Mouse (Mus musculus) NIH3T3 (cell line): ENCODE measurements around the gene Bicc1.
"Not testable (repeated sequence)": the region's sequence is repeated elsewhere in the genome, so short reads cannot be mapped to it uniquely, and the experiment has no call there.

Experiments
- DNase-seq: peaks from one replicate; pipeline ENCODE4 v3.0.0-alpha.2; 2012; ENCODE audit warnings: low read depth

The Bicc1 gene

DNA sequence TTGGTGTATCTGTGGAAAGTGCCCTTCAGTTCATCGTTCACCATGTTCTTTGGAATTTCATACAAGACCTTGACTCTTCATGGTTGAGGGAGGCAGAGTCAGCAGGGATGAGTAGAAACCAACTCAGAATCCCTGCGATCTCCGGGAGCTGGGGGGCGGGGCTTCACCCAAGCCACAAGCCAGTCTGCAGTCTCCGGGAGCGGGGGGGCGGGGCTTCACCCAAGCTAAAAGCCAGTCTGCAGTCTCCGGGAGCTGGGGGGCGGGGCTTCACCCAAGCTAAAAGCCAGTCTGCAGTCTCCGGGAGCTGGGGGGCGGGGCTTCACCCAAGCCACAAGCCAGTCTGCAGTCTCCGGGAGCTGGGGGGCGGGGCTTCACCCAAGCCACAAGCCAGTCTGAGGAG lies 213.4 kb downstream of the Bicc1 start:
- DNase-seq, result not testable (repeated sequence)

DNA sequence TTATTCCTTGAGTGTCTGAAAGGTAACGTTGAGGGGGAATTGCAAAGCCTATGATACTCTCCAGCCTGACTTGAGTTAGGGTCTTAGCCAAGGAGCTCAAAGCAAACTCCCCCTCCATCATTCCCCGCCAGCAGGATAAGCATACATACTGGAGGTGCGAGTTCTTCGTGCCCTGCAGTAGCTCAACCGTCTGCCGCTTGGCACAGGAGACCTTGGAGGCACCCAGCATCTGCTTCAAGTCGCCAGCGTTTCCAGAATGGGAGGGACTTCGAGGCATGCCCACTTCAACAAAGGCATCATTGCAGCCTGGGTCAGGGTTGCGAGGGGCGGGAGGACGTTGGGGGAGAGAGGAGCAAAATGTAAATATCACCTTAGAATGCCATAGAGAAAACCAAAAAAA lies 214.4 kb downstream of the Bicc1 start:
- no peak for DNase-seq

DNA sequence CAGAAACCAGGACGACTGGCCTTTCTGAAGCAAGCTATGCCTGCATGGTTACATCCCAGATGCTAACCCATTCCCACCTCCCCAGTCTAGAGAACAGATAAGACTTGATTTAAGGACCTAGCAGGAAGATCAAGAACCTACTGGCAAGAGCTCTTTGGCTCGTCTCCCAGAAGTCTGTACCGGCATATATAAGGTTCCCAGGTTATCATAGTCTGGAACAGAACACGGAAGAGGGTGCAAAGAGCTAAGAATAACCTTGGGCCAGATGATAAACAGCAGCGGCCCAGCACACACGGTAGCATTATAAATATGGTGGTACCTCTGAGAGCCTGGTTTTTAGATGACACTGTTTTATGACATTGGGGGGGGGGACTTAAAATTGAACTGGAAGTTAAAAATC lies 217.9 kb downstream of the Bicc1 start:
- no peak for DNase-seq

DNA sequence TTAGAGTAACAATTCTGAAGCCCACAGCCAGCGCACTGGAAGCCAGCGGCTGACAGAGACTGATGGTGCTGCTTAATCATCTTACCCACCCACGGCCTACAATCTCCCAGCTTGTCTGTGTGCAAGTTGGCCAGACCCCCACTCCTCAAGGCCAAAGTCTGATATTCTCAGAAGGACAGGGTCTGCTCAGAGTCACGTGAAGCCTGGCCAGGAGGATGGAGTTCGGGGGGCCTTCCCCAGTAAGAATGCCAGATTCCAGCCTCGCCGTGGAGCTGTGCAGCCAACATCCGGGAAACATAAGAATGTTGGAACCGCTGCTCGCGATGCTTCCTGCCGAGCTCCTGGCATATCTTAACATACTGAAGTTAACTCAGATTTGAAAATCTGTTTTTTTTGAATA lies 219.7 kb downstream of the Bicc1 start:
- DNase-seq, result no peak

DNA sequence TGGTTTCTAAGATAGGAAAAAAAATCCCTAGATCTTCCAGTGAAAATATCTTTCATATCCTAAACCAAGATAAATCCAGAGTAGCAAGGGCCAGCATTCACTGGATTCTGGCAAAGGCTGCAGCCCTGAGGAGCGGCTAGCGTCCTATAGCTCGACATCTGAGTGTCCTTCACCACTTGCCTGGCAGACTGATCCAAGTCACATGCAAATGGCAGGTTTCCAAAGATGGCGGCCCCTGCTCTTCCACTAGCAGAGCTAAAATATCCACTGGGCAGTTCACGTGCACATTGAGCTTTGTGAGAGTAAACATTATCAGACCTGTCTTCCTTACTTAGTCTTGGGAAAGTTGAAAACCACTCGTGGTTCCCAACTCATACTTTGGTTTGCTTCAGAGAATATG lies 222.1 kb downstream of the Bicc1 start:
- no peak for DNase-seq

DNA sequence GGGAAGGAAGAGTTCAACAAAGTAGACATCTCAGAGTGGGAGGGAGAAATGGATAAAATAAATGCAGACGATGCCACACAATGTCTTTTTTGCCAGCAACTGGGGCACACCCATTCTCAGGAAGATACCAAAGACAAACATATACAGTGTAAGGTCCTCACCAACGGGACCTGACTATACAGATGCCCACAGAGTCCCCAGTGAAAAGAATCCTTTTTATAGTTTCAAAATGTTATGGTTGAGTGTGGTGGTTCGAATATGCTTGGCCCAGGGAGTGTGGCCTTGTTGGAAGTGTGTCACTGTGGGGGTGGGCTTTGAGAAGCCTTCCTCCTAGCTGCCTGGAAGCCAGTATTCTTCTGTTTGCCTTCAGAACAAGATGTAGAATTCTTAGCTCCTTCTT lies 223.5 kb downstream of the Bicc1 start:
- DNase-seq, result no peak

DNA sequence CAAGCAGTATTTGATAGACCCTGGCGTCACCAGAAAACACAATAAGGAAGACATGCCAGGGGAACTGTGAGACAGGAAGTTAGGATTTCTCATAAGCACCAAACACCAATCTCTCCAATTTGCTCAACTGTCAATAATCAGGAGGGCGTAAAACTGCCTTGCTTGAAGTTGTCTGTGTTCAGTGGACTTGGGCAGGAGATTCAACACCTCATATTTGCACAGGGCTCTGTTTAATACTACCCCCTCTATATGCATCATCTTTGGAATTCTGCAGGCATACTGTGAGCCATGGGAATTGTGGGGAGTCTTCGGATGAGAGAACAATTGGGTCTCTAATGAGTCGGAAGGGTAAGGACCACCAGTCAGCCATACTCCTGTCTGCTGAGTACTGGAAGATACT lies 233.4 kb downstream of the Bicc1 start:
- DNase-seq, result no peak

DNA sequence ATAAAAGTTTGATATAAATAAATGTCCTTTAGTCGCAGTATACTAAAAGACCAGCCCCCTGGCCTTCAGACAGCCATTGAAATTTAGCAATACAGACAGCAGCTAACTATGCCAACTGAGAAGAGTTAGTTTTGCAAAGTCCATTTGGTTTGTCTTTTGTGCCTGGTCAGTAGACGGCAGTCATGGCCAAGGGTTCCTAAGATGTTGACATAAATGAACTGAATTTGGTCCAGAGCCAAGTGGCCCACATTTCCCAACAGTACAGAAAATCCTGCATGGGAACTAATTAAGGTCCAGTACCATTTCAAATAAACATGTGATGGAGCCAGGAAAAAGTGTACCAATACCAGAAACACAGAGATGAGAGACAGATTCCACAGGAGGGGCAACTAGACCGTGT lies 235.2 kb downstream of the Bicc1 start:
- DNase-seq, result peak; percentile 29

DNA sequence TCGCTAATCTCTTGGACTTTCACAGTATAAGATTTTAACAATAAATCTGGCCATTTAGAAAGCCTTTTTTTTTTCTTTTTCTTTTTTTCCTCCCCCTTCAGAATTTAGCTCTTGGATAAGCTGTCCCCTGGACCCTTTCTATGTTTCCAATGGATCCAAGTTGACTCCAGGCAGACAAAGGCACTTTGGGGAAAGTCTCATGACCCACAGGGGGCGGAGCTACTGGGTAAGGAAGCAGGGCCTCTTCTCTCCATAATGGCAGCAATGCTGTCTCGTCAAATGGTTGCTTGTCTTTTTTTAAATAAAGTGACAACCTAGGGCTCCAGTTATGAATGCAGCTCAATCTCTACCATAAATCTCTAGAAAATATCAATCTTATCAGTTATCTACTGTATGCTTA lies 235.6 kb downstream of the Bicc1 start:
- DNase-seq, result no peak

DNA sequence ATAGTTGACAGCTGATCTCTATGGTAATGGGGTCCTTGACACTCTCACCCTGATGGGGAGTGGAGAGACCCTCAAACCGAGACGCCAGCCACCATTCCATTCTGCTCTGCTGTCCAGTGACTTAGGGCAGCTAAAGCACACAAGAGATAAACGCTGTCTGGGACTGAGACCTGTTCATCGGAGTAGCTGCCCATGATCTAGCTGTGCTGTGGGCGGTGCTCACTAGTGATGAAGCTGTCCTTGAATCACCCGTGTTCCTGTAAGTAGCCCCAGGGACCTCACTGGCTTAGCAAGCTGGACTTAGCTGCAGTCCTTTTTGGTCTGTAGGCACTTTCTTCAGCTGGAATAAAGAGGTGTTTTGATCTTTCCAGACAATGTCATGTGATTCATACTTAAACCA lies 238.0 kb downstream of the Bicc1 start:
- no peak for DNase-seq

DNA sequence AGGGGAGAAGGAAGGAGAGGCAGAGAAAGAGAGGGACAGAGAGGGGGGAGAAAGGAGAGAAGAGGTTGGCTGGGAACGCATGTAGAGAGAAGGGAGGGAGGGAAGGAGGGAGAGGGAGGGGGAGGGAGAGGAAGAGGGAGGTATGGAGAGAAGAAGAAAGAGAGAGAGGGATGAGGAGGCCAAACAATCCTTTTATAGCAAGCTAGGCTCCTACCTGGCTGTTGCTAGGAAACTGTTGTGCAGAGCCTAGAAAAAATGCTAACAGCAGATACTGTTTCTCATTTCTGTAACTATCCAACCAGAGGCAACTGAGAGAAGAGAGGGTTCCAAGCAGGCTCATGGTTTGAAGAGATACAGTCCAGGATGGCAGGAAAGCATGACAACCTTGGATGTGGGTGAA lies 239.6 kb downstream of the Bicc1 start:
- no peak for DNase-seq

DNA sequence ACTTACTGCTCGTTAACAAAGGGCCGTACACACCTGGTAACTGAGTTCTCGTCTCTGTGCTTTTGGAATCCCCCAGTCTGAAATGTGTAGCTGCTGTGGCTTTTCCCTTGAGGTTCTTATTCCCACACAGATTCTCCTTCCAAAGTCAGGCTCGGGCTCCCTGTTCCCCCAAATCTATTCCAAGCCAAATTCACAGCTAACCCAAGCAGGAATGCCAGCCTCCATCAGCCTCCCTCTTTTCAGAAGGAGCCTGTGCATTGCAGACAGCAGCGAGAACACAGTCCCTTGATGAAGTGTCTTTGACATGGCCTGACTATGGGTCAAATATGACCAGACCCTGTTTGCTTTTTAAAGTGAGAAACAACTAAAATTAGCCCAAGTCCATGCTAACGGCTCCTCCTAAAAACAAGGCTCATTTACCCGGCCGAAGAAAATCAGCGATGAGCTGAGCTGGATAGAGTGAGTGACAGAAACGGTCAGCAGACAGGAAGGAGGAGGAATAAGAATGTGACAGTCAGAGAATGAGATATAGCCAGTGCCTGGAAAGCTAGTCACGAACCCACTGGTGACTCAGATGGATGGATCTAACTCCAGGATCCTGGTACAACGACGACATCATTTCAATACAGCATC lies 240.4 kb downstream of the Bicc1 start:
- DNase-seq, result peak; percentile 23

DNA sequence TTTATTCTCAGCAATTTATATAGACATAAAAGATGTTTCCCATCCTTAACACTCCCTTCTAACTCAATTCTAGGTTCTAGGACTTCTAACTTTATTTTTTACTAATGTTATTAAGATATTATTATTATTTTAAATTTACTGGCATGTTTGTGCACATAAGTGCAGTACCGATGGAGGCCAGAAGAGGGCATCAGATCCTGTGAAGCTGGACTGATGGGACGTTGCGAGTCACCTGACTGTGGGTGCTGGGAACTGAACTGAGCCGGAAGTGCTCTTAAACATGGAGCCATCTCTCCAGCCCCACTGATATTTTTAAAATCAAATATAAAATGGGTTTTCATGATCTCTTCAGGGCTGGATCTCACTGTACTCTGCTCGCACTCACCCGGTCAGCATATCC lies 242.8 kb downstream of the Bicc1 start:
- peak; percentile 46 for DNase-seq

DNA sequence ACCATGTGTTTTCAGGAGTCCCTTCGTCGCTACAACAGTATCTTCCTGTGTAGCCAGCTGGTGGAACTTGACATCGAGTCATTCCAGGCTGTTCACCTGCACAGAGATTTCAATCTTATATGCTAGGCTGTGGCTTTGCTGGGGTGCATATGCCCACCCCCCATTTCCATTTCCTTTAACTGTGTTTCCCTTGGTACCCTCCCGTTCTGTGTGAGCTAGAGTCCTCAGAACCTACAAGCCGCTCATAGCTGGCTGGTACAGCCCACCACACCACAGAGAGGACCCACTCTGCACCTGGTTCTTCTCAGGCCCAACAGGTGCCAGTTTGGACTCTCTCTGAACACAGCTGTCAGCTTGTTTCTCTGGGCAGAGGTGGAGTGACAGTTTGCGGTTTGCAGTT lies 244.4 kb downstream of the Bicc1 start:
- no peak for DNase-seq

DNA sequence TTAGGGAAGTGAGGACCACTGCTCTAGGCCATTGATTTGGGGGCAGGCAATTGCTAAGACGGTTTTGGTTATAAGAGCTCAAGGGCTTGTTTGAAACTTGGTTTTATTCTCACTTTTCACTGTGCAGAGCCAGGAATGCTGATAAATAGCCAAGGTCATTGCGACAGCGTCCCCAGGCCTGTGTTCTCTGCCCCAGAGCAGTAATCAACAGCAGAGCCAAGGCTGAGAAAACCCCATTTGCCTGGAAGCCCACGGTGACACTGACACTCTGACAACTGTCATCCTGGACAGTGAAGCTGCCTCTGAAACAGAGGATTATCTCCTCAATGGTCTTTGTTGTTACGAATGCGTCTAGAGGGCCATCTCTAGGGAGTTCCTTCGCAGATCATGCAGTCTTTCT lies 255.6 kb downstream of the Bicc1 start:
- DNase-seq, result peak; percentile 27

DNA sequence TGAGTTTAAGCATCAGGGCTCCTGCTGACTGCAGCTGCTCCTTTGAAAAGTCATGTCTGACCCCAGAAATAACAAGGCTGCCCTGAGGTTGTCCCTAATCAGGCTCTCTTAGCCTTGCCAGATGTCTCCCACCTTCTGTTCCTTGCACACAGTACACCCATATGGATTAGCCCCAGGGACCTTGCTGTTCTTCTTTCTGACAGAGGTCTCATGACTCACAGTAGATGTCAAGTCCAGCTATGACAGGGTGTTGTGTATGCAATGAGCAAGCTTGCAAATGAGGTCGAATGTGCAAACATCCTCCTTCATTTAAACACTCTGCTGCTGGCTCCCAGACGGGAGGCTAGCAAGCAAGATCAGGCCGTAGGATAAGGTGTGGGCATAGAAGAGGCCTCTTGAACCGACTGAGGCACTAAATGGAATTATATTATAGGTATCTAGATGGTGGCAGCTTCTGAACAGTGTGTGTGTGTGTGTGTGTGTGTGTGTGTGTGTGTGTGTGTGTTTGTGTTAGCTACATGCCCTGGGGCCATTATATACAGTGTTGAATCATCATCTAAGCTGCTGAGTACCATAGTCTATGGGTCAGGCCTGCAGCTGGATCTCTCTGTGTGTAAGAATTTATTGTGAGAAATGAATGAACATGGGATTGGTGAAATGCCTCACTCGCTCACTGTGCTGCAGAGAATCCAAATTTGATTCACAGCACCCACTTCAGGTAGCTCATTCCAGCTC lies 256.6 kb downstream of the Bicc1 start:
- peak; percentile 61 for DNase-seq

DNA sequence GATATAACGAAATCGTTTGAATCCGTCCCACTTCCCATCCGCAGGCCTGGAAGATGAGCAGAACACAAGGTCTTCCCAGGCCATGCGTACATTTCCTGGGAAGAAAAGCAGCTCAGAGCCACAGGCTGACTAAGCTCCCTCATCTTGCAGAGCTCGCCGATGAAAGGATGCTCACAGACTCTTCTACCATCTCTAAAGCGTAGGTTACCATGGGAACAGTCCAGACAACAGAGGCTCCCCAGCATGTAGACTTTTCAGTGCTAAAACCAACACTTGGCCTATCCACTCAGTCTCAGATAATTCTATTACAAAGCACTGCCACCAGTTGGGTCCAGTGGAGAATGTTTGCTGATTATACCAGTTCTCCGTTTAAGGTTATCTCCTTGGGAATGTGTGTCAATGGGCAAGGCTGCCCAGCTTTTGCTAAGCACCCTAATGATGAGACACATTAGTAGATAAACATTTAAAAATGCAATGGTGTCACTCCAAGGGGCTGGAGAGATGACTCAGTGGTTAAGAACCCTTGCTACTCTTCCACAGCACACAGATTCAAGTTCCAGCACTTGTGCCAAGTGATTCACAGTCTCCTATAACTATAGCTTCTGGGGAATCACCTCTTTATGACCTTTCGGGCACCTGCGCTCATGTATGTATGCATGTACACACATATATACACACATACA lies 258.2 kb downstream of the Bicc1 start:
- peak; percentile 54 for DNase-seq

DNA sequence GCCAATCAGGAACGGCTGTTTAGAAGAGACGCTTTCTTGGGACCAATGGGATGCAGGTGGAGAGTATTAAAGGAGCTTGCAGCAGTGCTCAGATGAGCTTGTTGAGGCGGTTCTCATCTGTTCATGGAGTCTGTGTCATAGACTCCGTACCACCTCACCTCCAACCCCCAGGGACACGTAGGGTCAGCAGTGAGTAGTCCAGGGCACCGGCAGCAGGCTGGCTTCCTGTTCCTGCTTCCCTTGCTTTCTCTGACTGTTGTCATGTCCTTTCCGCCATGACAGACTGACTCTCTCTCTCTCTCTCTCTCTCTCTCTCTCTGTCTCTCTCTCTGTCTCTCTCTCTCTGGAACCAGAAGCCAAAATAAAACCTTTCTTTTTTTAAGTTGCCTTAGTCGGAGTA lies 263.6 kb downstream of the Bicc1 start:
- no peak for DNase-seq

DNA sequence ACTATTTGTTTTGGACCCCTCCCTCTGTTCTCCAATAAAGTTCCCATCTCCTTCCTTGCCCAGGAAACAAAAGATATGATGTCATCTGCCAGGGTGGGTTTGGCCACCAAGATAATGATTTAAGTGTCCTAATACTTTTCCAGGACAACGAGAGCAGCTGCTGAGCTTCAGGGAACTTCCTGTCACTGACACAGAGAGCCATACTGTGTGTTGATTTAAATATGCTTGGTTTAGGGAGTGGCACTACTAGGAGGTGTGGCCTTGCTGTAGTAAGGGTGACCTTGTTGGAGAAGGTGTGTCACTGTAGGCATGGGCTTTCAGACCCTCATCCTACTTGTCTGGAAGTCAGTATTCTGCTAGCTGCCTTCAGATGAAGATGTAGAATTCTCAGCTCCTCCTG lies 281.5 kb downstream of the Bicc1 start:
- no peak for DNase-seq

DNA sequence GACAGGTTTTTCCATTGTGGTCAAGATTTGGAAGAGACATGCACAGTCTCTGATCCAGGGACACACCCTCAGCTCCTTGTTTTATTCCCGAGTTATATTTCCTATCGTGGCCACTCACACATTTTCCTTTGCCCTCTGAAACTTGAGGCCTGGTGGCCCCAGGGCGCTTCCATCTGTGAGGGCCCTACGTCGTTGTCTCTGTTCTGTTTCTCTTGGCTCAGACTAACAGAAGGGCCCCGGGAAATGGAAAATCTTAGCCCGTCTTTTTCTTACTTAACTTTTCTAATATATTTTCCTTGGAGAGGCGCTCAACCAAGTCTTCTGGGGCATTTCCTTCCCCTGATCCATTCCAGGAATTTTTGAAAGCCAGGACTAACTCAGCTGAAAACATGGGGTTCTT lies 281.9 kb downstream of the Bicc1 start:
- peak; percentile 24 for DNase-seq

DNA sequence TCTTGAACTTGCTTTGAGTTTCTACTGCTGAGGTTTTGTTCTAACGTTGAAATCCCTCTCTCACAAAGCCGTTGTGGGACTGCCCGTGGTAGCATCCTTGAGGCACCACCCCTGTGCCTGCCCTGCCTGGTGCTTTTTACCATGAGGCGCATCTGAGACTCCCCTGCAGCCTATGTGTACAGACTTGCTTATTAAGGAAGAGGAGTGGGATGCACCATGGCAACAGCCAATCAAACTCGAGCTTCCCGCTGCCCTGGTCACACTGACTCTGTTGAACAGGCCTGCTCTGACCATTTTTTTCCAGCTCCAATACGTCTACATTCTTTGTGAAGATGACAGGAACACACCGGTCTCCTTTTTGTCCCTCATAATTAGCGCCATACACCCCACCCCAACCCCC lies 283.0 kb downstream of the Bicc1 start:
- no peak for DNase-seq

DNA sequence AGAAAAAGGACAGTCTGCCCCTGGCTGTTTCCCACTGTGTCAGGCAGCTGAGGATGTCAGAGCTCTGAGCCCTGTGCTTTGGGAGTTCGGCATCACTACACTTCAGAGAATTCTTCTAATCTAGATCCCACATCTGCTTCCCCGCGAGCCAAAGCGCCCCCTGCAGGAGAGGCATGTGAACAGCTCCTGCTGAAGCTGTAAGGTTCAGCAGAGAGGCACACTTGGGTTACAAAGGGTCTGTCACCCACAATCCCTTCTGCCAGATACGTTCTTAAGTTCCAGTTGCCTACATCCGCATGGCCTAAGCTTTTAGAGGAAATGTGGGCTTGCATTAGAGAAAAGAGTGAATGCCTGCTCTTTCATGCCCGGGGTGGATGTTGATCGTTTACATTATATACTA lies 283.4 kb downstream of the Bicc1 start:
- peak; percentile 26 for DNase-seq

DNA sequence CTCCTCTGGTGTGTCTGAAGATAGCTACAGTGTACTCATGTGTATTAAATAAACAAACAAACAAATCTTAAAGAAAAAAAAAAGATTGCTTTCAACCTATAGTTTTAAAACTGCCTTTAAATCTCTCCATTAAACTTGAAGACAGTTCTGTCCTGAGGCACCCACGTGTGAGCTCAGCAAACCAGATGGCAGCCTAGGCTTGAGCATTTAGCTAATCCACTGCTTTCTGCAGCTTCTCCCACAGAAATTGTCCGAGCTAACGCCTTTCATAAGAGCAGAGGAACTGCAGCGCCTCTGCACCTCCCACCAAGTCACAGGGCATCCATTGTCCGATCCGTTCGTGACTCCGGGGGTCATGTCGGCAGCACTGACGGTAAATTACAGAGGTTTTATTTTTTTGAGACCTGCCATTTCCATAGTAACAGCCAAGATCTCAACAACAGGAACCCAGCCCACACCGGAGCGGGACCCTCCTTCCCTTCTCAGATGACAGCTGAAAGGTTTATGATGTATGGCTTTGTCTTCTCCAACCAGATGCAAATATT lies 284.4 kb downstream of the Bicc1 start:
- DNase-seq, result no peak
